Mouse (Mus musculus): Measurements from ENCODE around the gene Oog2.
"Not testable (repeated sequence)": the region's sequence is repeated elsewhere in the genome, so short reads cannot be mapped to it uniquely, and the experiment has no call there.

Gene Oog2

GRCm38 (mm10) chr4:144190419-144190818 is at the start of gene Oog2:
TSS of gene Oog2 (plus strand) at chr4:144190719.
- in situ Hi-C loops (cut with MboI; ENCODE audit: low pct_unique_long_range_greater_than_20kb in 1 of 2, low sequenced_read_pairs in 2 of 2, unreplicated experiment in 1 of 2) = no loop called here

GRCm38 (mm10) chr4:144162563-144162962 is 28.0 kb upstream of the Oog2 start, which contains the start of gene Oog3:
TSS of gene Oog3 (minus strand) at chr4:144162663.
- in situ Hi-C loops (cut with MboI; ENCODE audit: low pct_unique_long_range_greater_than_20kb in 1 of 2, low sequenced_read_pairs in 2 of 2, unreplicated experiment in 1 of 2) = loop anchor here in 1 of 2 experiments (25.0 kb wide), 1 partner anchor 325 kb away; the partner anchor contains the start of gene Gm13103

GRCm38 (mm10) chr4:144213218-144213617 is 22.7 kb downstream of the Oog2 start, which contains the start of gene C87977:
TSS of gene C87977 (minus strand) at chr4:144213318.
- in situ Hi-C loops (cut with MboI; ENCODE audit: low pct_unique_long_range_greater_than_20kb in 1 of 2, low sequenced_read_pairs in 2 of 2, unreplicated experiment in 1 of 2) = not testable (repeated sequence)

Measured in mouse embryonic stem cell (cell line).